Mouse (Mus musculus) neutrophil, adult 83 days (primary cell): ENCODE measurements around the gene Npm3. TPM values are rescaled to one million over a fixed set of nuclear protein-coding genes. Genes with fewer than 3 reads are reported as not detected.

Experiments
- total RNA-seq, 2 experiments: library from RNA; stranded (reverse); gene quantifications; one replicate each; pipeline ENCODE4 v1.2.4; 2023

Npm3 gene
- total RNA-seq, result 10 to 100 TPM; 21.7 to 24.5 TPM

DNA sequence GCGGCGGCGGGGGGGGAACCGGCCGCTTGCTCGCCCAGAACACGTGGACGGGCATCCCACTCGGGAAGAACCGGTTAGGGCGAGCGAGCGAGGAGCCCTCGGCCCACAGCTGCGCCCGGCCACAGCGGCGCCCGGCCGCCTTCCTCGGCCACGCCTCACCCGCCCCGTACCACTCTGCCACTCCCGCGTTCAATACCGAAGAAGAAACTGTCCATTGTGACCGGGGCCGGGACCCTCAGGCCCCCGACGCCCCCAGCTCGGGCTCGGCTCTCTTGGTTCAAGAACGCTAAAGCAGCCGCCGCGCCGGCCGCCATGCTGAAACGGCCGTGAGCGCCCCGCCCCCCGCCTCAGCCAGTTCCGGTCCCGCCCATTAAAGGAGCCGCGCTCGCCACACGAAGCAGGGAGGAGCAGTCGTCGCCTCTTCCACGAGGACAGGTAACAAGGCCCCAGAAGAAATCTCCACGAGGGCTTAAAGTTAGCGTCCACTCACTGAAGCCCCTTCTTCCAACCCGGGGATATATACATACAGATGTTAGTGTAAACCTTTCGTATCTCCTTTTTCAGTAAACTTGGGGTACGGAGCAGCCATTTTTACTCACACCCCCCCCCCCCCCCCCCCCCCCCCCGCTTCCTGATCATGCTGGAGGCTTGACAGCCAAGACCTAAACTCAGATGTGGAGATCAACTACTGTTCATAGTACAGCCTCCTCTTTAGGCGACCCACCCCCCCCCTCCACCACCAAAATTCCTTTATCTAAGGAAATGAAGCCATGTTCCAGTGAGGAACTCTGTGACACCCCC lies at the start of gene Npm3:
Gene Npm3 (minus strand): TSS at position 349 of the 801 bp plus-strand sequence.

DNA sequence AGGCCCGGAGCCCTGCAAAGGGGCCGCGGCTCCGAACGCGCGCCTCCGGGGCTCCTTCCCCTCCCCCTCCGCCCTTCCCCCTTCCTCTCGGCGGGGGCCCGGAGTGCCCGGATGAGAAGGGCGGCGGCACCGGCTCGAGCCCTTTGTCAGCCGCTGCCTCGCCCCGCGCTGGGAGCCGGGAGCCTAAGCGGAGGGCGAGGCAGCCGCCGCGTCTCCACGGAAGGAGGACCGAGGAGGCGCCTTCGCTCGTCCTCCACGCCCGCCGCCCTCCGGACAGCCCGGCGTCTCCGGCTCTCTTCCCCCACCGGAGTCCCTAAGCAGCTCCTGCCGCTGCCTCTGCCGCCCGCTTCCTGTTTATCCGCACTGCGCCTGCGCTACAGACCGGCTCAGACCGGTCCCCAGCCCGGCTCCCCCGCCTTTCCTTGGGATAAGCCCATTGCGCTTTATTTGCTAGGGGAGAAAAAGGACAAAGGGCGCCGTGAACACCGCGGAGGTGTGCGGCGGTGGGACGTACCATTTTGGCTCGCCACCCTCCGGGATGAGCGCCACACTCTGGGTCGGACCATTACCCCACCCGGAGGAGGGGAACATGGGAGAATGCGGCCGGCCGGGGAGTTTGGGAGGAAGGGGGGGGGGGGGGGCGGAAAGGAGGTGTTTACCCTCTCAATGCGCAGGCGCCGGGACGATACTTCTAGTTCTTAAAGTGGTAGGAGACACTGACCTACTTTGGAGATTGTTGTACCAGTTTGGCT lies 34.0 kb upstream of the Npm3 start, which contains the start of gene Mgea5:
Gene Mgea5 (minus strand): TSS at position 657 of the 752 bp plus-strand sequence.

DNA sequence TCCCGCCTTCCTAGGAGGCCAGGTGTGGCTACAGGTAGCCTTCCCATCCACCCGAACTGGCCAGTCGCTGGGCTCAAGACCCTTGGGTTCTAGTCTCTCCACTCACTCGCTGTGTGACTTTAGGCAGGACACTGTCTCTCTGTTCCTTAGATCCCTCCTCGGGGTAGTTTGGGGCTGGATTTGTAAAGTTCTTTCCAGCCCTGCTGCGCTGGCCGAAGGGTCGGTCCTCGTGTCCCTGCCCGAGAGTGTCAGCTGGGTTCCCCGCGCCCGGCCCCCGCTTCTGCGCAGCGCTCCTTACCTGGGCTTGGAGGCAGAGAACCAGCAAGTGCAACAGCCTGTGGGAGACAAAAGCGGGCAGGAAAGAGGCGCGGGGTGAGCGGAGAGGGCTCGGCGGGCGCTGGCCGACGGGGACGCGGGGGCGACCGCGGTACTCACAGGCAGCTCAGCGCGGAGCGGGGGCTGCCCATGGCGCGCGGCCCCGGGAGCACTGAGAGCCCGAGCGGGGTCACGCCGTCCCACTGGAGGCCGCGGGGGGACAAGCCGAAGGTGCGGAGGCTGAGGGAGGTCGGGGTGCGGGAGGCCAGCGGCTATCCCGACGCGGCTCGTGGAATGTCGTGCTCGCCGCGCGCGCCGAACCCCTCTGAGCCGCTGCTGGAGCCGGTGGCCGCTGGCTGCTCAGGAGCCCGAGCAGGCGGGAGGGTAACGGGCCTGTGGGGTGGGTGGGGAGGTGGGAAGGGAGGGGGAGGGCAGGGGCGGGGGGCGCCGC lies 7.0 kb downstream of the Npm3 start, which contains the start of gene Fgf8:
Gene Fgf8 (minus strand): TSS at position 698 of the 766 bp plus-strand sequence.

Other genes starting within 250 kb of the Npm3 start
- gene Poll, start 189.1 kb downstream of the Npm3 start, total RNA-seq, result 1 to 10 TPM; 6.1 to 7.5 TPM
- gene Gm17018, start 189.0 kb downstream of the Npm3 start, total RNA-seq, result 10 to 100 TPM in 1 of 2 experiments, 1 to 10 TPM in 1; 5.7 to 10.9 TPM
- 10 to 100 TPM; 38.4 to 39.0 TPM for gene Fbxw4, start 89.3 kb downstream of the Npm3 start, total RNA-seq
- gene Fgf8, start 6.7 kb downstream of the Npm3 start, total RNA-seq, result not detected
- 100 to 1,000 TPM; 157 to 177 TPM for gene Mgea5, start 34.2 kb upstream of the Npm3 start, total RNA-seq
- gene Kcnip2, start 66.5 kb upstream of the Npm3 start, total RNA-seq, result under 1 TPM; 0.44 to 0.66 TPM
- gene Armh3, start 248.9 kb upstream of the Npm3 start, total RNA-seq, result 10 to 100 TPM; 11.7 to 13.3 TPM